Mouse (Mus musculus): ENCODE measurements around the gene Mylk2.
A peak's percentile ranks its signal among the peaks of the same experiment; 100 is the strongest.

Mylk2 gene

DNA sequence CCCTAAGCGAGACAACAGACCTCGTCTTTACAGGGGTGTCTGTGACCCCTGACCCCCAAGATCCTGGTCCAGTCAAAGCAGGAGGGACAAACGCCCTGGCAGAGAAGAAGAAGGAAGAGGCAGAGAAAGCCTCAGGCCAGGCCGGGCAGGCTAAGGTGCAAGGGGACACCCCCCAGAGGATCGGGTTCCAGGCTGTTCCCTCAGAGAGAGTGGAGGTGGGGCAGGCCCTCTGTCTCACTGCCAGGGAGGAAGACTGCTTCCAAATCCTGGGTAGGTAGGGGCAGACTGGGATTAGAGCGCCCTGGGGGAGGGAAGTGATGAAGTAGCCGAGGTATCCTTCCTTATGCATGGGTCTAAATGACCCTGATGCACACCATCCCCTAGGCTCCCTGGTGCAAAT is 2.3 kb downstream of the Mylk2 start:
- DNase-seq (ENCODE audit: low read depth, low spot score) = no peak

DNA sequence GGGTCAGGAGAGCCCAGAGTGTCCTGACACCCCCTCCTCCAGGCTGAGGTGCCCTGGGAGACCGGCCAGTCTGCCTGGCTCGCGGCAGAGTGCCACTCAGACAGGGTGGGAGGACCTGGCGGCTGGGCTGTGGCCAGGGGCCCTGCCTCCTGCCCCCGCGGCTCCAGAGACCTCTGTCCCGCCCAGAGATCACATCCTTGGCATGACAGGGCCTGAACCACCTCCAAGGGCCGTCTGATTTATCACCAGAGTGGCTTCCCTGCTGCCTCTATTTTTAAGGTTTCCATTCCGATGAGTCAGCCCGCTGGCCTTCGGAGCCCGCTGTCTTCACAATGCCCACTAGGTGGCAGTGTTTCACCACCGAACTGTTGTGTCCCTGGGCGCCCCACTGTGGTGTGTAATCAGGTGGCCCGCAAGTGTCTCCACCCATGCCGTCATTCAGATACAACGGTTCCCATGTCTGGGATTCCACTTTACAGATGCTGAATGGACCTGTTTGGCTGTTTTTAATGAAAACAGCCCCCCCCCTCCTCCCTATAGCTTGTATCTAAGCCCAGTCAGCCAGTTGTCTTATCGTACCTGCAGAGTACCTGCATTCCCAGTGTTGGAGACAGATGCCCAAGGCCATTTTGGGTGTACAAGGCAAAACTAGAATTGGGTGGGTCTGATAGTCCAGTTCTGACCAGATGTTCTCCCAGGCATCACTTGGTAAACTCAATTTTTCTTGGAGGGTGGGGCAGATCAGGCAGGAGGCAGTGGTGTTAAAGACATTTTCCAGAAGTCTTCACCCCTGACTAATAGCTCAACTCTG is 3.4 kb downstream of the Mylk2 start:
- peak; percentile 92 for DNase-seq (ENCODE audit: low read depth, low spot score)

DNA sequence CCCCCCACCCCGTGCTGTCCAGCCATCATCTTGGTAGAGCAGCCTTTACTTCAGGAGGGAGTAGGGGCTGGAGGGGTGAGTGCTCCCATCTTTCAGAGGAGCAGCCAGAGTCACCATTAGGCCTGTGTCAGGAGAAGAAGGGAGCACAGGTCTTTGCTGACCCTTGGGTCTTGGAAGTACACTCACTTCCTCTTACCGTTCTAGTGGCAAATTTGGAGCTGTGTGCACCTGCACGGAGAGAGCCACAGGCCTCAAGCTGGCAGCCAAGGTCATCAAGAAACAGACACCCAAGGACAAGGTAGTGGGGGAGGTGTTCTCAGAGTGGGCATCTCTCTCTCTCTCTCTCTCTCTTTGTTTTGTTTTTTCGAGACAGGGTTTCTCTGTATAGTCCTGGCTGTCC is 4.3 kb downstream of the Mylk2 start:
- DNase-seq (ENCODE audit: low read depth, low spot score) = no peak

DNA sequence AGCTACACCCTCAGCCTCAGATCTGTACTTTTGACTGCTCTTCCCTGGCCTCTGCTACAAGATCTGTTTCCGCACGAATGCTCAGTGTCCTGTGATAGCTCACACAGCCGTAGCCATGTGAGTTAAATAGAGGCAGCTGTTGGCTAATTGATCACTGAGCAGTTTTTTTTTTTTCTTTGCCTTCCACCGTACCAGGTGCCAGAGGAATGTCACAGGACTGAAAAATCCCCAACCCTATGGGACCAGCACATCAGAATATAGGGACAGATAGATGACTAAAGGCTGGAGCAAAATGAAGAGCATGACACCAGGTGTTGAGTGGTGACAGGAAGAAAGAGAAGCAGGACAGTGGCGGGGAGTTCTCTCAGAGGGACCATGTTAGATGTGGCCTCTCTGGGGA is 5.0 kb downstream of the Mylk2 start:
- DNase-seq (ENCODE audit: low read depth, low spot score) = no peak

DNA sequence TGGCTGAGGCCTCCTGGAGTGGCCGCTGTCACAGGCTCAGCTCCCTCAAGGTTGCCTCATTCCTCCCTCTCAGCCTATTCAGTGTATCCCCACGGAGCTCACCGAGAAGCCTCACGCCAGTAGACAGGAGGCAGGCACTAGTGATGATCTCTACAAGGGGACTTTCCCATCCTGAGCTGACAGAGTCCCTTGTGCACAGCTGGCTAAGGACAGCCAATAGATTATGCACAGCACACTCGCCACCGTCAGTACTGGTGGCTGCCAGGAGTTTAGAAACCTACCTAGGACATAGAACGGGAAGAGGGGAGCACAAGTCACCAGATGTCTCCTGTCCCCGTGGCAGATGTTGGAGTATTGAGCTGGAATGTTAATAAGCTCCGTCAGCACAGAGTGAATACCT is 6.5 kb downstream of the Mylk2 start:
- DNase-seq (ENCODE audit: low read depth, low spot score) = no peak

DNA sequence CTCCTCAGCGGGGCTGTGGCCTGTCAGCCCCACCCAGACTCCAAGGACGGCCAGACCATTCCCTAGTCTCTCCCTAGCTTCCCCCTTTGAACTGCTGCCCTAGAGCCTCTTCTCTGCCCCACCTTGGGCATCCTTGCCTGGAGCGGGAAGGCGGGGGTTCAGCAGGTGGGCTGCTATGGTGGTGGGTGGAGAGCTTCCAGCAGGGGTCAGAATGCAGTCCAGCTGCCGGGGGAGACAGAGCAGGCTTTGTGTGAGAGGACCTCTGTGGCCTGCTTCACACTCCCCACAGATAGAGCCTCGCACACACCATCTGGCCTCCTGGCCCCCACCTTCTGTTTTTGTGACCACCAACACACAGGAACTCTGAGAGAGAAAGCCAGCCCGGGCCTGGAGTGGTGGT is 11.2 kb downstream of the Mylk2 start:
- DNase-seq (ENCODE audit: low read depth, low spot score) = peak; percentile 41

DNA sequence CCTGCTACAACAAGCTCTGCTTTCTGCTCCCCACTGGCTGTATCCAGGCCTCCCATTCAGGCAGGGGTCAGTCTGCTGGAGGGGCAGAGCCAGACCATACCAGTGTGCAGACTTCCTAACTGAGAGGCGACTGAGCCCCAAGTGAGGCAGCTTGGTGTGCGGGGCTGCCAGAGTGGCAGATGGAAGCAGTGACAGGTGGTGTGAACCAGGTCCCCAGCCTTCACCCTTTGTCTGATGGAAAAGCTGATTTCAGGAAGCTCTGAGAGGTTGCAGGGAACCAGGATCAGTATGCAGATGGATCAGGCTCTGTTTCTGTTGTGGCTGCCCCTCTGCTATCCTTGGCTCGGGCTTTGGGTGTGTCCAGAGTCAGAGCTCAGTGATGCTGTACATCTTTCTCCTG is 12.5 kb downstream of the Mylk2 start:
- no peak for DNase-seq (ENCODE audit: low read depth, low spot score)

DNA sequence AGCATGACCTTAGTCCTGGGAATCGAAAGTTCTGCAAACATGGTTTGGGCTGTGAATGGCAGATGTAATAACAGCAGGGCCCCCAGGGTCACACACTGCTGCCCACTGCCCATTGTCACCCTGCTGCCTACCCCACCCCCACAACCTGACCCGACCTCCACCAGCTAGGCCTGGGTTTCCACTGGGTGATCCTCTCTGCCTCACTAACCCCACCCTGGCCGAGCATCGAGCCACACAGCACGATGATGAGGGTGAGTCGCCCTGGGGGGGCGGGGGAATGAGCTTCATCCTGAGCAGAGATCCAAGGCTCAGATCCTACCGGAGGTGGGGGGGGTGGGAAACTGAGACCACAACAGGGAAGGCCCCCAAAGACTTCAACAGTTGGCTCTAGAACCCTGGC is 13.0 kb downstream of the Mylk2 start:
- DNase-seq (ENCODE audit: low read depth, low spot score) = no peak

DNA sequence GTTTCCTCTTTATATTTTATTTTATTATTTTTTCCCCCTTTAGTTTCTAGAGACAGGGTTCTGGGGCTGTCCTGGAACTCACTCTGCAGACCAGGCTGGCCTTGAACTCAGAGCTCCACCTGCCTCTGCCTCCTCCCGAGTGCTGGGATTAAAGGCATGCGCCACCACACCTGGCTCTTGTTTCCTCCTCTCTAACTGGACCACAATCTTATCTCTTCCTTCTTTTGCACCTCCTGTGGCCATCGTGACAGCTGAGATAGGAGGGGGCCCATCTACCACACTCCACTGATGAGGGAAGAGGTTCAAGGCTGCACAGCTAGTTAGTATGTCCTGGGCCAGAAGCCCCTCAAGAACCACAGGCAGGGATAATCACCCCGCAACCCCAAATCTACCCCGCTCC is 13.4 kb downstream of the Mylk2 start:
- DNase-seq (ENCODE audit: low read depth, low spot score) = no peak

DNA sequence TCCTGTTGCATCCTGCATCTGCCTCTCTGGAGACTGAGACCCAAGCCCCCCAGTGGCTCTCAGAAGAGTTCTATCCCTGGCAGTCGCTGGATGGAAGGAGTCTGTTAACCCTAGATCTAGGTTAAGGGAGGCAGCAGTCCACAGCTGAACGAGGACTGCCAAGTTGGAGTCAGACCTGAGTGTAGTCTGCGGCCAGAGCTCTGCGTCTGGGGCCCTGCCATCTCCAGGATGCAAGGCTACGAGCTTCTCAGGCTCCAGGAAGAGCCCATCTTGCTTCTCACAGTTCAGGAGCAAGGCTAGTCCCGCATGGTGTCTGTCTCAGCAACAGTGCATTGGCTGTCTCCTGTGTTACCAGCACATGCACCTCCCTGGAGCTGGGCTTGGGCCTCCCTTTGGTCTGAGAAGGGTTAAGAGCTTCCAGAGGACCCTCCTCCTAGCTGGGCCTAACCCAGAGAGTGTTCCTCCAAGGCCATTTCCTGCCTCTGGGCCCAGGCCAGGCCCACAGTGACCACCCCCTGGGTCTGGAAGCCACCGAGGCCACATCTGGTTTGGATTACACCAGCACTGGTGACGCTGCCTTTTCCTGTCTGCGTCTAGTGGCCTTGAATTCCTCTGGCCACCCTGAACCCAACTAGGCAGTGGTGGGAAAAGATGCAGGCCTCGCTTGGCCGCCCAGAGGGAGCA is 14.2 kb downstream of the Mylk2 start:
- no peak for DNase-seq (ENCODE audit: low read depth, low spot score)

DNA sequence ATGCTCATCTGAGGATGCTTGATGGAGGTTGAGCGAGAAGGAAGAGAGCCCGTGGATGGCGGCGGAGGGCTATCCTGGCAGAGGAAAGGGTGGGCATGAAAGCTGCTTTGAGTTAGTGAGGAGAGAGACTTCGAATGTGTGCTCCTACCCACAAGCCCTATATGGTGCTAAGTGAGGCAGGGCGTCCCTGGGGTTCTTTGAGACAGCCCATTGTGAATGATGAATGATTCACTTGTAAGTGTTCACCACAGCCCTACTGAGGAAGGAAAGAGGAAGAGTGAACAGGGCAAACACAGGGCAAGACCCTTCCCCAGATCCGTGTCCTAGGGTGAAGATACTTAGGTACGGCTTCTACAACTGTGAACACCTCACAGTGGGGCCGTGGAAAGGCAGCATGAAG is 15.7 kb downstream of the Mylk2 start:
- DNase-seq (ENCODE audit: low read depth, low spot score) = no peak

DNA sequence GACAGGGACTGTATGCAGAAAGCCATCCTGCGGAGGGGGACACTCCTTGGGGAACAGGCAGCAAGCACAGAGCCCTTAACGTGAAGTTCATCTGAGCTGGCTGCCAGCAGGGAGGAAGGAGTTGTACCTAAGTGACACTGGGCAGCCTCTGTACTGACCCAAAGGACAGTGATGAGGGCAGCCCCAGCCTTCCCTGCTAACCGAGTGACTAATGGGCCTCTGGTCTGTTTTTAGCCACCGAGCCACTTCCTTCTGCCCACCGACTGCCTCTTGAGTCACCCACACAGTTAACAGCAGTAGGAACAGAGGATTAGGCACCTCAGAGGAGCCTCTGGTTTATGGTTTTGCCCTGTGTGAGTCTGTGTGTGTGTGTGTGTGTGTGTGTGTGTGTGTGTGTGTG is 16.2 kb downstream of the Mylk2 start:
- no peak for DNase-seq (ENCODE audit: low read depth, low spot score)

DNA sequence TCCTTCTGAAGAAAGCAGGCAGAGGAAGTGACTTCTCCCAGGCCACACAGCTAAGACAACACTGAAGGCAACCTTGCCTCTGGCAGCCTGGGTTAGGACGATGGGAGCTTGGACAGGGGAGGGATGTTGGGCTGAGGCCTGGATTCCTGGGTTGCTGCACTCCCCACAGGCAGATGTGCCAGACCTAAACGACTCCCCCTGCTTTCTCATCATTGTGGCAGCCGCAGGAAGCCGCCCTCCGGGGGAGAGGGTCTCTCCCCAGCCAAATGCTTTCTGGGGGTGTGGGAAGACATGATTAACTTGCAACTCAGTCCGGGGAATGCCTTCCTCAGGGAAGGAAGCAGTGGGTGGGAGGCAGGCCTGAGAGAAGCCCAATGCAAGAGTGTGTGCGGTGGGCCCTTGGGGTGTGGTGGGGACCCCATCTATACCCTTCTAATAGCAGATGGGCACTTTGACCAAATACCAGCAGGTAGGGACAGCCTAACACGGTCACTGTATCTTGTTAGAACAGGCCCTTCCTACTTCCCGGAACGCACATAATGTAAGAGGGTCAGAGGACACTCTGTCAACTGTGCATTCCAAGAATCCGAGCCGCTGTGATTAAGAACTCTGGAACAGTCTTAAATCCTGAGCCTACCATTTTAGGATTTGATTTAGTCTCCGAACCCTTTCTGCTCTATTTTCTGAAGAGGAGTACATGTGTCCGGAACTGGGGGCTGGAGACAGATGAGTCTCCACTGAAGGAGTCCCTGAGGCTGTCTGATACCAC is 17.3 kb downstream of the Mylk2 start:
- no peak for DNase-seq (ENCODE audit: low read depth, low spot score)

DNA sequence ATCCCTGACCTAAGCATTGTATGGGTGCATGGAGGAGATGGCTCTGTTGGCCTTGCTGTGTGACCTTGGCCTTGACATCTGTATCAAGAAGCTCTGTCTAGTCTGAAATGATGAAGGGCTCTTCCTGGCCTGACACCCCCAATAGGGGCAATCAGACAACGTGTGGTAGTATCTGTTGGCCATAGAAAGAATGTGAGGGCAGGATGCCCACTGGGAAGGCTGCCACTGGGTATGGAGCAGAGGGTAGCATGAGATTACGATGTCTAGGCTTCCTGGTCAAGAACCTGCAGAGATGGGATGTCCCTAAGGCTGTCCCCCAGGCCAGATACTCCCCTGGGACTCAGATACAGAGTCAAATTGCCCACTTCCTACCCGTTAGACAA is 17.8 kb downstream of the Mylk2 start:
- DNase-seq (ENCODE audit: low read depth, low spot score) = no peak

DNA sequence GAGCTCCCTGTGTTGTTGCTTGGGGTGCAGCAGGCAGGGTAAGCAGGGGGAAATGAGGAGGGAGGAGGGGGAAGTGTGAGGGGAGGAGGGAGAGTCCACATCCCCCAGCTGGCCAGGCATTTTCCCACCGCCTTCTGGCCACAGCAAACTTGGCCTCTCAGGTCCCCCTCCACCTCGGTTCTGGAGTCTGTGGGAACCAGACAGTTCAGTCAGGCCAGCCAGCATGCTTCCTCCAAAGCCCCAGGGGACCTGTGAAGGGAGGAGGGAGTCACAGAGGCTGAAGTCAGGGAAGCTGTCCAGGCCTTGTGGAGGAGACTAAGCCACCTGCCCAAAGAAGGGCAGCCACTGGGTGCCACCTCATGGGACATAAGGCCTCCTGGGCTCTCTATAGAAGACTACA is 19.1 kb downstream of the Mylk2 start:
- DNase-seq (ENCODE audit: low read depth, low spot score) = no peak

DNA sequence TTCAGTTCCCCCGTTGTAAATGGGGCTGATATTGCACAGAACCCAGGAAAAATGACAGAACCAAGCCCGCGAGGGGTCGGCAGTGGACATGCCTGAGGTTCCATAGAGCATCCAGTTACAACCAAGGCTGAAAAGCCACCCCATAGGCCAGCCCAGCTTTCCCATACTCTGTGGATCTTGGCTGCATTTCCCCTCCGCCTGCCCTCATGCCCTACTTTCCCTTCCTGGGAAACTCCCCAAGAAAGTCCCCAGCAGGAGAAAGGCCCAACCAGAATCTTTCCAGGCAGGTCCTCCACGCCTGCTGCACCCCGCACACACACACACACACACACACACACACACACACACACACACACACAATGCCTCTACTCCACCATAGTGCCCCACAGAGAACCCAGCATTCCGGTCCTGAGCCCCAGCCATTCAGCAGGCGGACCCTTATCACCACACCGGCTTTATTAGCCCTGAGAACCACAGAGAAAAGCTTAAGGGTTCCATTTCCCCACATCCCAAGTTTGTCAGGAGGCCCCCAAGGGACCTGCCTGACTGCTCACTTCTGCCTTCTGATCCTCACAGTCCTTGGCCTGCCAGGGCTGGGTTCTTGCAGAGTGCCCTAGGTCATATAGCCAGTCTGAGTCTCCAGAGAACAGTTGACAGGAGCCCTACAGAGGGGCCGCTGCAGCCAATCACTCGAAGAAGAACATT is 20.5 kb downstream of the Mylk2 start:
- DNase-seq (ENCODE audit: low read depth, low spot score) = no peak

DNA sequence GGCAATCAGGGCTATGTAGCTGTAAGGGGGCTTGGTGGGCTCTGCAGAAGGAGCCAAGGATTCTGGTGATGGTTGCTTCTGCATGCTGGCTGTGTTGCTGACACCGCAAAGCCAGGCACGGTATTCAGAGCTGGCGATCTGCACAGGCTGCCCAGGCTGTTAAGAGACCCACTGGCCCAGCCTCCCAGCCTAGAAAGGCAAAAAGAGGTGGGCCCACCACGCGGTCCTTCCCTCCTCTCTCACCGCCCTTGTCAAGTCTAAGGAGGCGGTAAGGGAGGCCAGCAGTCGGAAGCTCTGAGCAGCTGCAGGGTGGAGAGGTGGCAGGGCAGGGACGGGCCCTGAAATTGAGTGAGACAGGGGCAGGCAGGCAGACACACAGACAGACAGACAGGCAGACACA is 21.9 kb downstream of the Mylk2 start, which contains the start of gene Foxs1:
Gene Foxs1 (minus strand): TSS at position 161 of the 400 bp plus-strand sequence.
- DNase-seq (ENCODE audit: low read depth, low spot score) = no peak

DNA sequence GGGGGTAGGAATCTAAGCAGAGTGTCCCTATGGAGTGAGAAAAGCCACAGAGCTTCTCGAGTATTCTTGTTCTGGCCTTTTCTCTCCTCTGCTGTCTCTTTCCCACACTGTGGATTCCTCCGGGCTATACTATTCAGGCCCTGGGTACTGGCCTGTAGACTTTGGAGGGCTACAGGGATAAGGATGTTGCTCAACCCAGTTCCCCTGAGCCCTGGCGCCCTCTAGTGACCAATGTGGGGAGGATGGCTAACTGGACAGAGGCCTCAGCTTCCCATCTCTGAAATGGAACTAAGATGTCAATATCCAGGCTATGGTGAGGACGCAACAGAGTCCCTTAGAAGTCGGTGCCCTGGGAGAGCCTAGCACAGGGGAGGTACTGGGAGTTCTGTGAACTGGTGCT is 22.5 kb downstream of the Mylk2 start:
- peak; percentile 78 for DNase-seq (ENCODE audit: low read depth, low spot score)

DNA sequence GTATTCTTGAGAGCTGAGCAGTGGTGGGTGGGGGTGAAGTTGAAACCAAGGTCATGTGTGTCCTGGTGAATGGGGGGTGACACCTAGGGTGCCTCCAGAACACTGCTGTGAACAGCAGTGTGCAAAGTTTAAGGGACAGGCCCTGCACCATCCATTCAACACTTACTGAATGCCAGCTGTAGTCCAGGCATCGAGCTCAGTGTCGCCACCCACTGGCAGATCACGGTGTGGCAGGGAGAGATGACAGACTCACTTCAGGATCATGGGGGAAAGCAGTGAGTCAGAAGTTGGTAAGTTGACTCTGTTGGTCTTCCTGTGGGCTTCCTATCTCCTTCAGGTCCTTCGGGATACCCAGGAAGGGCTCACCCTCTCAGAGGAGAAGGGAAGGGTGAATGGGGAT is 28.7 kb downstream of the Mylk2 start:
- peak; percentile 77 for DNase-seq (ENCODE audit: low read depth, low spot score)

DNA sequence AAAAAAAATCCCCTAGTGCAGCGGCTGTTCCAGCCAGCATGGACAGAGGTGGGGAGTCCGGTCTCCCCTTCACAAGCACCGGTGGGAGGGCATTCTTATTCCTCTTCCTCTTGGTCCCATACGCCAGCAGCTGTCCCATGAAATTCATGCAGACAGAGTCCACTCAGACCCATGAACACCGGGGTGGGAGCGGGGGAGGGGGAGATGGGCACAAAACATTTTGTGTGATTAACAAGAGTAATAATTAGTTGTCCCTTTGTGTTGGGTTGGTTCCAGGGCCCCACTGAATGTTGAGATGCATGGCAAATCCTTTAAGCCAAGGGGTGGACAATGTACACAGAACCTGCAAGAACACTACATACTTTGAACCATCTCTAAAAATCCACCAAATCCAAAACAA is 30.0 kb downstream of the Mylk2 start:
- no peak for DNase-seq (ENCODE audit: low read depth, low spot score)

DNA sequence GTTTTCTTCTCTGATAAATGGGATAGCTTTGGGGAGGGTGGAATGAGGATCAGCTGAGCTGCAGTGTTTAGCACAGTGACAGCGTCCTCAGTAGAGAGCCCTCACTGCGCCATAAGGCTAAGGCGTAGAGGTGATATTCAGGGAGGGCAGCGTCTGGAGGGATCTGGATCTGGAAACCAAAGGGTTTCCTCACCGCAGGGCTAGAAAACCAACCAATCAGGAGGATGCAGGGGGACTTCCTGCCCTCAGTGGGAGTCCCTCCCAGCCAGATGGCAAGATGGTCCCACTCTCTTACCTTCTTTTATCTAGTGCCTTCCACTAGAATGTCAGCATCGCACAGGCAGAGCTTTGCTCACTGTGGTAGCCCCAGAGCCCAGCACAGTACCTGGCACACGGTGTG is 30.6 kb downstream of the Mylk2 start:
- no peak for DNase-seq (ENCODE audit: low read depth, low spot score)

DNA sequence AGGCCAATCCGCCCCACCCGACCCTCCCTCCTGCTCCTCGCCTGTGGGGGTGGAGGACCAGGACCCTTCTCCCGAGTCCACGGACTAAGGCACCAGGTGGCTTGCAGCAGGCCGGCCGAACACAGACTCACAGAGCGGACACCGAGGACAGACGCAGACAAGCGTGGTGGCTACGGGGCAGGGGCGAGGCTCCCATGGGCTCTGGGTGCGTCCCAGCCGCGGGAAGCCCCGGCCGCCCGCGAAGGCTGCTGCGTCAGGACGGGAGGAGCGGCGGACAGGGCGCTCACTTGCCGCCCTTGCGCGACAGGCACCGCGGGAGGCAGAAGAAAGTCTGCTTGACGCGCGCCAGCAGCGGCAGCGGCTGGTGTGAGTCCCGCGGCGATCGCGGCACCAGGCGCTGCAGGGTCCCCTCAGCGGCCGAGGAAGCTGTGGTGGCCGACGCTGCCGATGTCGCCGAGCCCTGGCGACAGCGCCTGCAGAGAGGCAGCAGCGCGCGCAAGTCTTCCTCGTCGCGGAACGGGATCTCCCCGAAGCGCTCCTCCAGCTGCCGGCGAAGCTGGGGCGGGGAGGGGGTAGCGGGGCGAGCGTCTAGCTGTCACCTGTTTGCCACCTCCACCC is 31.9 kb downstream of the Mylk2 start:
- peak; percentile 58 for DNase-seq (ENCODE audit: low read depth, low spot score)
